Mouse (Mus musculus) thymus, adult 2 months (tissue): ENCODE measurements around the gene Hrh2. TPM values are rescaled to one million over a fixed set of nuclear protein-coding genes. Genes with fewer than 3 reads are reported as not detected.

Experiments
- DNase-seq: peaks from one replicate; pipeline ENCODE4 v3.0.0; 2021
- H3K27ac ChIP-seq: fragments of 200-500 bp; 2 replicates; pipeline ENCODE4 v1.5.1; 2012; ENCODE audit warnings: low read length, control low read depth; ENCODE audit not compliant: control insufficient read depth, insufficient read depth
- H3K27me3 ChIP-seq: fragments of 200-500 bp; 2 replicates; pipeline ENCODE4 v1.6.1; 2012; ENCODE audit warnings: mild to moderate bottlenecking, low read length, moderate library complexity, mixed read lengths; ENCODE audit not compliant: control insufficient read depth, insufficient read depth
- H3K36me3 ChIP-seq: fragments of 200-500 bp; 2 replicates; pipeline ENCODE4 v1.6.1; 2012; ENCODE audit warnings: mild to moderate bottlenecking, low read length, moderate library complexity; ENCODE audit not compliant: control insufficient read depth, insufficient read depth
- H3K4me1 ChIP-seq: fragments of 200-500 bp; replicated peaks from 2 replicates; pipeline ENCODE4 v1.6.1; 2012; ENCODE audit warnings: low read length; ENCODE audit not compliant: control insufficient read depth, insufficient read depth
- H3K4me3 ChIP-seq: fragments of 200-500 bp; 2 replicates; pipeline ENCODE4 v1.5.1; 2012; ENCODE audit warnings: mild to moderate bottlenecking, low read length, control low read depth, moderate library complexity; ENCODE audit not compliant: control insufficient read depth, insufficient read depth
- CTCF ChIP-seq: fragments of 200-500 bp; IDR thresholded peaks from 2 replicates; pipeline ENCODE4 v1.5.1; 2012; ENCODE audit warnings: mild to moderate bottlenecking, control low read depth, low read length, moderate library complexity, borderline replicate concordance; ENCODE audit not compliant: control insufficient read depth, poor library complexity, insufficient read depth; ENCODE audit errors: extremely low read depth
- POLR2A ChIP-seq: fragments of 200-500 bp; IDR thresholded peaks from 2 replicates; pipeline ENCODE4 v1.6.1; 2012; ENCODE audit warnings: mild to moderate bottlenecking, low read length, control low read depth, moderate library complexity; ENCODE audit not compliant: control insufficient read depth, poor library complexity, insufficient read depth; ENCODE audit errors: extremely low read depth
- WGBS: fragments of 180-500 bp; shearing (Covaris S2); methylation state at CpG from one replicate; pipeline ENCODE4 v1.1.7; 2018; 5-methylcytosine and 5-hydroxymethylcytosine counted together
- polyA plus RNA-seq: library from polyadenylated mRNA; depleted of rRNA; stranded (reverse); fragments of >200 nt; gene quantifications from 2 replicates; pipeline ENCODE4 v1.2.3, GENCODE M21; 2012

Gene Hrh2
- polyA plus RNA-seq, 1 experiment = 4.2 TPM

- TF ChIP-seq POLR2A (no peak), CTCF (no peak)
- Histone ChIP-seq H3K4me1 (no peaks in the 10 kb centered on the region), H3K4me3 (no peak overlapping the region), H3K36me3 (no peaks in the 10 kb centered on the region), H3K27ac (no peak overlapping the region), H3K27me3 (no peaks in the 10 kb centered on the region)
- DNase-seq = no peak
- 96% methylated on average over 6 of the region's 6 CpGs for WGBS
Observed at GRCm38 (mm10) chr13:54165765-54166164, 26.2 kb upstream of the Hrh2 start.

GRCm38 (mm10) chr13:54167036-54167435 lies 24.9 kb upstream of the Hrh2 start:
- TF ChIP-seq CTCF (no peak), POLR2A (no peak)
- H3K27me3 ChIP-seq = no peaks in the 10 kb centered on the region
- H3K27ac ChIP-seq = no peak overlapping the region
- no peak for DNase-seq
- H3K4me1 ChIP-seq = no peaks in the 10 kb centered on the region
- H3K4me3 ChIP-seq = no peak overlapping the region
- WGBS = 97% methylated on average over 2 of the region's 2 CpGs
- H3K36me3 ChIP-seq = no peaks in the 10 kb centered on the region

- TF ChIP-seq CTCF = no peak
- no peak for TF ChIP-seq POLR2A
- DNase-seq = no peak
- whole genome bisulfite sequencing = 97% methylated on average over 8 of the region's 8 CpGs
Observed at GRCm38 (mm10) chr13:54168675-54169074, 23.3 kb upstream of the Hrh2 start.

GRCm38 (mm10) chr13:54170288-54170687 lies 21.6 kb upstream of the Hrh2 start:
- no peak for DNase-seq
- 93% methylated on average over 6 of the region's 6 CpGs for WGBS
- H3K36me3 ChIP-seq = no peaks in the 10 kb centered on the region
- TF ChIP-seq POLR2A (no peak), CTCF (no peak)
- H3K4me1 ChIP-seq = no peaks in the 10 kb centered on the region
- H3K27ac ChIP-seq = no peak overlapping the region
- no peaks in the 10 kb centered on the region for H3K27me3 ChIP-seq
- H3K4me3 ChIP-seq = no peak overlapping the region

More at GRCm38 (mm10) chr13:54168675-54169074, 23.3 kb upstream of the Hrh2 start:
- H3K27me3 ChIP-seq = no peaks in the 10 kb centered on the region
- H3K4me3 ChIP-seq = no peak overlapping the region
- no peaks in the 10 kb centered on the region for H3K36me3 ChIP-seq
- no peaks in the 10 kb centered on the region for H3K4me1 ChIP-seq
- no peak overlapping the region for H3K27ac ChIP-seq

- Histone ChIP-seq H3K4me1 (no peaks in the 10 kb centered on the region), H3K27me3 (no peaks in the 10 kb centered on the region), H3K36me3 (no peaks in the 10 kb centered on the region), H3K4me3 (no peak overlapping the region), H3K27ac (no peak overlapping the region)
- DNase-seq = no peak
- no peak for TF ChIP-seq CTCF
- no peak for TF ChIP-seq POLR2A
- 93% methylated on average over 10 of the region's 10 CpGs for WGBS
Observed at GRCm38 (mm10) chr13:54171346-54171745, 20.6 kb upstream of the Hrh2 start.

GRCm38 (mm10) chr13:54171761-54172160 lies 20.2 kb upstream of the Hrh2 start:
- no peak for DNase-seq
- H3K27me3 ChIP-seq = no peaks in the 10 kb centered on the region
- no peaks in the 10 kb centered on the region for H3K36me3 ChIP-seq
- WGBS = 87% methylated on average over 3 of the region's 3 CpGs
- H3K27ac ChIP-seq = no peak overlapping the region
- no peak overlapping the region for H3K4me3 ChIP-seq
- no peaks in the 10 kb centered on the region for H3K4me1 ChIP-seq
- TF ChIP-seq CTCF = no peak
- TF ChIP-seq POLR2A = no peak

GRCm38 (mm10) chr13:54173941-54174340 lies 18.0 kb upstream of the Hrh2 start:
- Histone ChIP-seq H3K27me3 (no peaks in the 10 kb centered on the region), H3K4me1 (no peaks in the 10 kb centered on the region), H3K27ac (no peak overlapping the region), H3K4me3 (no peak overlapping the region), H3K36me3 (no peaks in the 10 kb centered on the region)
- no peak for DNase-seq
- TF ChIP-seq POLR2A = no peak
- no peak for TF ChIP-seq CTCF
- WGBS = 80% methylated on average over 2 of the region's 2 CpGs

- no peak for DNase-seq
- Histone ChIP-seq H3K4me3 (no peak overlapping the region), H3K27ac (no peak overlapping the region), H3K4me1 (no peaks in the 10 kb centered on the region), H3K27me3 (no peaks in the 10 kb centered on the region), H3K36me3 (no peaks in the 10 kb centered on the region)
- 98% methylated on average over 4 of the region's 4 CpGs for WGBS
- TF ChIP-seq CTCF (no peak), POLR2A (no peak)
Observed at GRCm38 (mm10) chr13:54174703-54175102, 17.2 kb upstream of the Hrh2 start.
